Mouse (Mus musculus) large intestine, adult 2 months (tissue): ENCODE data around the gene Gdpd1. TPM values are rescaled to one million over a fixed set of nuclear protein-coding genes. Genes with fewer than 3 reads are reported as not detected.
"Not testable (repeated sequence)": the region's sequence is repeated elsewhere in the genome, so short reads cannot be mapped to it uniquely, and the experiment has no call there.

Experiments
- DNase-seq: peaks from one replicate; pipeline ENCODE4 v3.0.0-alpha.2; 2012; ENCODE audit warnings: low read depth, low spot score
- WGBS: fragments of 180-500 bp; shearing (Covaris S2); methylation state at CpG from one replicate; pipeline ENCODE4 v1.1.7; 2018; 5-methylcytosine and 5-hydroxymethylcytosine counted together
- polyA plus RNA-seq: library from polyadenylated mRNA; depleted of rRNA; stranded (reverse); fragments of >200 nt; gene quantifications from 2 replicates; pipeline ENCODE4 v1.2.3, GENCODE M21; 2012

Gene Gdpd1
- polyA plus RNA-seq, 1 experiment = 123 TPM

DNA sequence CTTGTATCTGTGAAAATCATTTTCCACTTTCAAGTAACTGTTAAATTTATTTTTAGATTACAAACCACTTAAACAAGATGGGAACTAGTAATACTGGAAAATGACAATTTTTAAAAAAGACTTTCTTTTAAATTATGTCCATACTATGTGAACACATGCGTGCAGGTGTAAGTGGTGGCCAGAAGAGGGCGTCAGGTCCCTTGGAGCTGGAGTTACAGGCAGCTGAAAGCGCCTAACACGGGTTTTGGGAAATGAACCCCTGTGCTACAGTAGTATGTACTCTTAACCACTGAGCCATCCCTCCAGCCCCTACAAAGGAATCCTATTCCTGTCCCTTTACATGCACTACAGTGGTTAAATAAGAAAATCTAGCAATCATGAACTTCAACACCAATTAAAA, 37.7 kb downstream of the Gdpd1 start:
- DNase-seq = no peak
- WGBS = 80% methylated on average over 4 of the region's 4 CpGs

GRCm38 (mm10) chr11:87028212-87028611, 45.6 kb downstream of the Gdpd1 start:
- DNase-seq = no peak
- 97% methylated on average over 3 of the region's 3 CpGs for WGBS

DNA sequence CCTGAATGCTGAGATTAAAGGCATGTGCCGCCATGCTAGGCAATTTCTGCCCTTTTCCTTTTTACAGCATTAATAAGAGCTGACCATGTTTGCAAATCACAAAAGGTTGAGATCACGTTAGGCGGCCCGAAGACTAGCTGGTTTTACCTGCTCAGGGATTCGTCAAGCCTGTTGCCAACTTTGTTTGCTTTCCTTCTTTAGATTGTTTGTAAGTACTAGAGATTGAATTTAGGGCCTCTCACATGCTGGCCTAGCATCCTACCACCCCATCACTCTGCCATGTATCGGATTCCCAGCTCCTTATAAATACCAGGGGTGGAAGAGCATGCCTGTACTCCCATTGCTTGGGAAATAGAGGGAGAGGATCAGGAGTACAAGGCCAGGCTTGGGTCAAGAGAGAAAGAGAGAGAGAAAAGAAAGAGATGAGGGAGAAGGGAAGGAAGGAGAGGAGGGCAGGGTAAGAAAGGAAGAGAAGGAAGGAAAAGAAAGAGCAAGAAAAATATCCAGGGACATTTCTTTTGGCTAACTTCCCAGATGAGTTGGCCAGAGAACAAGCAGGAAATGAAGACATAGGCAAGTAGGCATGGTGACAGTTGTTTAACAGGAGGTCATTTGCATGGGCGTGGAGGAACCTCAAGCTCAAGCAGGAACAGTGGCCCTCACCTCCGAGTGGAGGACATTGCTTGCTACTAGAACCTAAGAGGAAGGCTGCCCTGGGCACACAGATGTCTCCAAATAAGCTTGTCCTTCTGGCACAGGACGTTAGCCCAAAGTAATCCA, 47.6 kb downstream of the Gdpd1 start:
- WGBS = 25% methylated on average over 9 of the region's 9 CpGs
- DNase-seq = peak; percentile 91

GRCm38 (mm10) chr11:87025351-87025750, 48.5 kb downstream of the Gdpd1 start:
- DNase-seq = no peak
- 39% methylated on average over 3 of the region's 3 CpGs for WGBS

DNA sequence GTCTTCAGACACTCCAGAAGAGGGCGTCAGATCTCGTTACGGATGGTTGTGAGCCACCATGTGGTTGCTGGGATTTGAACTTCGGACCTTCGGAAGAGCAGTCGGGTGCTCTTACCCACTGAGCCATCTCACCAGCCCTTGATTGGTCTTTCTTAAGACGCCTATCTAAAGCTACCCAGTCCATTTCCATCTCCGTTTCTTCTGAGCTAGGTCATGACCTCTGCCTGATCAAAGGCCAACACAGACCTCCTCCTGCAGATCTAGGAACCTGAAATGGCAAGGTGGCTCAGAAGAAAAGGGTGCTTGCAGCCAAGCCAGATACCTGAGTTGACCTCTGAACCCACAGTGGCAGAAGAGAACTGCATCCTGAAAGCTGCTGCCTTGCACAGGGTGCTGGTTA, 50.6 kb downstream of the Gdpd1 start:
- WGBS = 20% methylated on average over 8 of the region's 8 CpGs
- DNase-seq = not testable (repeated sequence)

- DNase-seq = no peak
- 31% methylated on average over 4 of the region's 4 CpGs for WGBS
Measured at GRCm38 (mm10) chr11:87022765-87023164, 51.1 kb downstream of the Gdpd1 start.

GRCm38 (mm10) chr11:87021551-87021950, 52.3 kb downstream of the Gdpd1 start:
- no peak for DNase-seq

- whole genome bisulfite sequencing = 85% methylated on average over 5 of the region's 5 CpGs
- no peak for DNase-seq
Measured at GRCm38 (mm10) chr11:87020449-87020848, 53.4 kb downstream of the Gdpd1 start.

DNA sequence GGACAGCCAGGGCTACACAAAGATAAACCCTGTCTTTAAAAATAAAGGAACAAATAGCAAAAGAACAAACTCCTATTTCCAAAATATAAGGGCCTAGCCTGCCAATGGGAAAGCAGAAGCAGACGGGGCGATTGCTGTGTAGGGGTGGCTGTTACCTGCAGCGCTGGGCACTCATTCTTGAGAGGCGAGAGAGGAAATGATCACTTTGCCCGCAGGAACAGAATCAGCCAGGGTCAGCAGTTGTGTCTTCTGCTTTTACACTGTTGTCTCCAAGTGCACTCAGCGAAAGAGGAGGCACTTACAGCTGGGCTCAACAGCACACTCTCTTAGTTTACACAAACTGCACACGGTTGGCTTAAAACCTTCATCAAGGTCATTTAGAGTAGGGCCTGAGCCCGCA, 54.4 kb downstream of the Gdpd1 start:
- no peak for DNase-seq
- 82% methylated on average over 8 of the region's 8 CpGs for WGBS

GRCm38 (mm10) chr11:87018081-87018480, 55.8 kb downstream of the Gdpd1 start:
- 40% methylated on average over 4 of the region's 4 CpGs for WGBS
- DNase-seq = no peak

GRCm38 (mm10) chr11:87015691-87016090, 58.2 kb downstream of the Gdpd1 start:
- DNase-seq = no peak
- 75% methylated on average over 3 of the region's 3 CpGs for WGBS

DNA sequence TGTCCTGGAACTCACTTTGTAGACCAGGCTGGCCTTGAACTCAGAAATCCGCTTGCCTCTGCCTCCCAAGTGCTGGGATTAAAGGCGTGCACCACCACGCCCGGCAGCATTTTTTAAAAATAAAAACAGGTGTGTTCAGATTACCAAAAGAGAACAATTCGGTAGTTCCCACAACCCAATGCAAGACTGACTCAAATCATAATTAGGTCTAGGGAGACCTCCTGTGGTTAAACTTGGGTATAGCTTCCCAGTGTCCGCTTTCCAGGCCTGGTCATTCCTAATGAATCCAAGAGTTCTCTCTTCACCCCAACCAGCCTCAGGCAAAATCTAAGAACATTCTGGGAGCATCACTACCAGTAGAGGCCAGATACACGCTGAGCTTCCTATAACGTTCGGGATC, 63.4 kb downstream of the Gdpd1 start:
- DNase-seq = no peak
- WGBS = 14% methylated on average over 9 of the region's 9 CpGs

DNA sequence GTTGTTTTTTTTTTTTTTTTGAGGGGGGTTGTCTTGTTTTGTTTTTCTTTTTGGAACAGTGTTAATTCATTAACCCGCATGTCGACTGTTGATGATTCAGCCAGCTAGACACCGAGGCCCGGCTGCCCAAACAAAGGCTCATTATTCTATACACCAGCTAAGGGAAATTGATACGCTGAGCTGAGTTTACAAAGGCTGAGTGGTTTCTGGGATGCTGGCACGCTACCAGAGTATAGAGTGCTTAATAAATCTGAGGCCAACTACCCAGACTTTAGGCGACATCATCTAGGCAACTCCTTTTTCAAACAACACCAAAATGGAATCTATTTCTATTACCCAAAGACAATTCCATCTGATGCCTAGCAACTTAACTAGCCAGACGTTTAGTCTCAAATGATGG, 66.5 kb downstream of the Gdpd1 start:
- no peak for DNase-seq
- WGBS = 15% methylated on average over 8 of the region's 8 CpGs

DNA sequence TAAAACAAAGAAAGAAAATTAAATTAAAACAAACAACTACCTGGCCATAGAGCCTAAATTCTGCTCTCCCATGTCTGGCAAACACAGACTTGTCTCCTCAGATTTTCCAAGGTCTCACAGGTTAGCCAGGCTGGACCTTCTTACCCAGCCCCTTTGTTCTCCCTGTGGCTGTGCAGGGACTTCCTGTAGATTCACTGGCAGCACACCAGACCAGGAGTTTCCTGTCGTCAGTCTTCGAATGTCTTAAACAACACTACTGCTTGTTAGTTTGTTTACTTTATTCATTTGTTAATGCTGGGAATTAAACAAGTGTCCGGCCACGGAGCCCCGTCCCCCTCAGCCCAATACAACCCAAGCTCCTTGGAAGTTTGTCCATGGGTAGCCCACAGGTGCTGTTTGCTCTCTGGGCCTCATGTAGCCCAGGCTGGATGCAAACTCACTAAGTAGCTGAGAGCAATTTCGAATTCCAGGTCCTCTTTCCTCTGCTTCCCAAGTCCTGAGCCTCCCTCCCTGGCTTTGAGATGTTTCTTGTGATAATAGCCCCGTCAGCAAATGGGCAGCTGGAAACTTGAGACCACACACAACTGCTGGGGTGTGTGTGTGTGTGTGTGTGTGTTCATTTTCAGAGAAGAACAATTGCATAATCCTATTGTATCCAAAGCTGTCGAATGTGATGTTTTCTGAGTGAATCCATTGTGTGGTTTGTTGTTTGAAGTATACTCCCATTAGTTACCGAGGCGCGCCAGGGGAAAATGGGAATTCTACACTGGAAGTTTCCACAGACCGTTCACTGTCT, 68.7 kb downstream of the Gdpd1 start:
- DNase-seq = no peak
- WGBS = 63% methylated on average over 12 of the region's 12 CpGs

DNA sequence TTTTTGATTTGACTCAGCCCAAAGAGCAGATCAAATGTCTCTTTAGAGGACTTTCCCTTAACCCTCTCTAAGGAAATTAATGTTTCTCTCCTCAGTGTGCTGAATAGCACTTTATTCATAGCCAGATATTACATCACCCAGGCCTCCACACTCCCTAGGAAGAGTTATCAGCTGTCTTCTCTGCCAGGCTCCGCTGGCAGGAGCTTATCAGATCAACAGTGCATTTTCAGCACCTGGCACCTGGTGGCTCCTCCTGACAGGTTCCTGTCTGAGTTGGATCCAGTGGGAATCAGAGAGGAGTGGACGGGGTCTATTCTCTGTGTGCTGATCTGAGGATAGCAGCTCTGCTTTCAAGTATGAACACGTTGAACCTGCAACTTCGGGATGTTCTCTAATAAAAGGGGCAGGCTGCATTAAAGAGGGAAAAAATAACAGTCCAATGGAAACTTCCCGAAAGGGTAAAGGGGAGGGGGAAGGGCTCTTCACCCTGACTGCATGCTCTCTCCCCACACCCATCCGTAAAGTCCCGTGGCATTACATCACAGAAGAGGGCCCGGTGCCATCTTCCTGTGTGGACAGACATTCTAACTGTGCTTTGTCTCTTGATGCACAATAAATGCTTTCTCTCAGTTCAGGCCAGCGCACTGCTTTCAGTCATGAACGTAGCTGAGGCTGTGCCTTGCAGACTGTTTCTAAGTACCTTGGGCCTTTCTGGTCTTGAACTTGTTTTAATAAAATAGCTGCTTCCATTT, 71.6 kb downstream of the Gdpd1 start:
- WGBS = 28% methylated on average over 10 of the region's 10 CpGs
- no peak for DNase-seq

GRCm38 (mm10) chr11:87001217-87001616, 72.6 kb downstream of the Gdpd1 start:
- no peak for DNase-seq
- WGBS = 81% methylated on average over 8 of the region's 8 CpGs

DNA sequence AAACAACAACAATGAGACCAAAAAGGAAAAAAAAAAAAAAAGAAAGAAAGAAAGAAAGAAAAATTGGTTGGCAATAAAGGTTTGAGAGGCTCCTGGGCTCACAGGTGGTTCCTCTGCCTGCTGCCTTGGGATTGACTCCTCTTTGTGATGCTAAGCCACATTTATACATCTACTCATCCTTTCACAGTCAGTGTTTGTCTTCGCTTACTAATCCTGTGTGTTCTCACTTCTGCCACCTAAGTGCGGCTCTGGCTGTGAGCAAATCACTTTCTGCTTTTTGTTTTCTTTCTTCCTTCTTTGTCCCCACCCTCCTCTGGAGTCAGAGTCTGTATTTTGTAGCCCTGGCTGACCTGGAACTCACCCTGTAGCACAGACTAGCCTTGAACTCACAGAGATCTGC, 77.6 kb downstream of the Gdpd1 start:
- whole genome bisulfite sequencing = 53% methylated on average over 2 of the region's 2 CpGs
- no peak for DNase-seq

DNA sequence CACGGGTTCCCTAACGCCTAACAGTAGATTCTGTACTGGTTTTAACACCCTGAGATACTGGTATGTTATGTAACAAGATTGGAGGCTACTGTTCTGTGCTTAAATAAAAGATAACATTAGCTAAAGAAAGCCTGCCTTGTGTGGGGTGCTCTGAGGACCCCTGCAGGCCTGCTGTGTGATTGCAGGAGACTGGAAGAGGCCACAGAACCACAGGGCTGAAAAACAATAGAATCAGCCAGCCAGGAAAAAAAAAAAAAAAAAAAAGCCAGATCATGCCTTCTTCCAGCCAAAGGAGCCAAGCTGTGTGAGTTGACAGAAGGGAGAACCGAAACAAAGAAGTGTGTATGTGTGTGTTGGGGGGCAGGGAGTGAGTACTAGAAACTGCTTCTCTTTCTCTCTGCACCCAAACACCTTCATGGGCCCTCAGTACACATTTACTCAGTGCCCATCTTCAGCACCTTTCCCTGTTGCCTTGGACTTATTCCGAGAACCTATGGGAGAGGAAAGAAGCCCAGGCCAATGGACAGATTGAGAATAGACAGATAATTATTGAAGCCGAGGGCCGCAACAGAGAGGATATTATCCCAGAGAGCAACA, 78.1 kb downstream of the Gdpd1 start:
- WGBS = 38% methylated on average over 6 of the region's 6 CpGs
- DNase-seq = no peak

- no peak for DNase-seq
- 20% methylated on average over 10 of the region's 10 CpGs for WGBS
Measured at GRCm38 (mm10) chr11:86994791-86995624, 78.9 kb downstream of the Gdpd1 start.
